Mouse (Mus musculus) lung, adult 18-20 months (tissue): Measurements from ENCODE around the gene Eya3.
"Not testable (repeated sequence)": the region's sequence is repeated elsewhere in the genome, so short reads cannot be mapped to it uniquely, and the experiment has no call there.

Source experiments
- DNase-seq, 2 experiments: peaks; one replicate each; pipeline ENCODE4 v3.0.0; 2022; ENCODE audit warnings: mixed read lengths in 2 of 2

Eya3 gene

GRCm38 (mm10) chr4:132743992-132744911, 105.5 kb downstream of the Eya3 start:
- no peak for DNase-seq

DNA sequence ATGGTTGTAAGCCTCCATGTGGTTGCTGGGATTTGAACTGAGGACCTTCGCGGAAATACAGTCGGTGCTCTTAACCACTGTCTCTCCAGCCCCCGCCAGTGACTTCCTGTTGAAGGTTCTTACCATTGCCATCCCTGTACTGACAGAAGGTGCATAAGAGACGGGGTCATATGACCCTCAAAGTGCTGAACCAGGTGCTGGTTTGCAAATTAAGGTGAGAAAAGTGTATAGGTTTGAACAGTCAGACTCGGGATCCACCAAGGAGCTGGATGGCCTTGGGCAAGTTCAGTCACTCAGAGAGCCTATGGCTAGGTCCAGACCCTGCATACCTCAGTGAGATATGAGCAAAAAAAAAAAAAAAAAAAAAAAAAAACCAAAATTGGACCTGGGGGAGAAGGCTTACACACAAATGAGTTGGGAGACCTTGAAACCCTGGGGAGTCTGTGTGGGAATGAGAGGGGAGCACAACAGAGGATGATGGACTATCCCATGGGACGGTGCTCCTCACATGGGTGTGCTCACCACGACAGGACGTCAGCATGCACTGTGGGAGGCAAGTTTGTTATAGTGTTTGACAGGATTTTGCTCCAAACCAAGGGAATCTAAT, 108.2 kb downstream of the Eya3 start:
- no peak for DNase-seq

DNA sequence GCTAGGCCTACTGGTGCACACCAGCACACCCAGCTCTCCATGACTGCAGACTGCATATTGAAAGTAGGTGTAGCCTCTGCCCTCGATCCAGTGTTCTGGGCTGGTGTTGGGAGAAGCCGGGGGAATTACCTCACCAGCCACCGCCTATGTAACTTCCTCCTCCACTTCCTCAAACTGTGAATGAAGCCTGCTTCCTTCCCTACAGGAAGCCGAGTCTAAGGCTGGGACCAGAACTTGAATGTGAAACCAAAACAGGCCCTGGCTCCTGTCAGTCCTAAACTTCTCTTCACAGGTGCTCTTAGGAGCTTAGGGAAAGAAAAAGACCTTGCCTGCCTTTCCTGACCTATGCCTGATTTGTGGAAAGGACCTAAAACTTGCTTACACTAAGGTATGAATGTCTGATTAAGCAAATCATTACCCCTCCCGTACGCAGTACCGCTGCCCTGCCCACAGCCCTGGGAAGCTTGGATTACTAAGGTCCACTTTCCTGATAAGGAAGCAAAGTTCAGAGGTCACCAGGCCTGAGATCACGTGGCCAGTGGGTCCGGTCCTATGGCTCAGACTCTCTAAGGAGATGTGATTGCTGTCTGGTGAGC, 109.0 kb downstream of the Eya3 start:
- DNase-seq, result peak; percentile 78 to 82

DNA sequence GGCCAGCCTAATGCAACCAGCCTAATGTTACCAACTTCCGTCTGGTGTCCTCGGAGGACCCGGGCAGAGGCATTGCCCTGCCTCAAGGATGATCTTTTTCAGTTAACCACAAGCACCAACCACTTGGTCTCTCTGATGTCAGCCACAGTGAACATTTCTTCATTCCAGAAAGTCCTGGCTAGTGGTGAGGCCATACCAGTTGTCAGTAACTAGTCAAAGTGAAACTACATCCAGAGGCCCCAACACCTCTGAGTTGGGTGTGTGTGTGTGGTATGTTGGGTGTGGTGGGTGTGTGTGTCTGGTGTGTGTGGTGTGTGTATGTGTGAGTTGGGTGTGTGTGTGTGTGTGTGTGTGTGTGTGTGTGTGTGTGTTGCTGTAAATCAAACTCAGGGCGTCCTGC, 110.0 kb downstream of the Eya3 start:
- DNase-seq, result peak in 1 of 2 experiments; percentile 24

DNA sequence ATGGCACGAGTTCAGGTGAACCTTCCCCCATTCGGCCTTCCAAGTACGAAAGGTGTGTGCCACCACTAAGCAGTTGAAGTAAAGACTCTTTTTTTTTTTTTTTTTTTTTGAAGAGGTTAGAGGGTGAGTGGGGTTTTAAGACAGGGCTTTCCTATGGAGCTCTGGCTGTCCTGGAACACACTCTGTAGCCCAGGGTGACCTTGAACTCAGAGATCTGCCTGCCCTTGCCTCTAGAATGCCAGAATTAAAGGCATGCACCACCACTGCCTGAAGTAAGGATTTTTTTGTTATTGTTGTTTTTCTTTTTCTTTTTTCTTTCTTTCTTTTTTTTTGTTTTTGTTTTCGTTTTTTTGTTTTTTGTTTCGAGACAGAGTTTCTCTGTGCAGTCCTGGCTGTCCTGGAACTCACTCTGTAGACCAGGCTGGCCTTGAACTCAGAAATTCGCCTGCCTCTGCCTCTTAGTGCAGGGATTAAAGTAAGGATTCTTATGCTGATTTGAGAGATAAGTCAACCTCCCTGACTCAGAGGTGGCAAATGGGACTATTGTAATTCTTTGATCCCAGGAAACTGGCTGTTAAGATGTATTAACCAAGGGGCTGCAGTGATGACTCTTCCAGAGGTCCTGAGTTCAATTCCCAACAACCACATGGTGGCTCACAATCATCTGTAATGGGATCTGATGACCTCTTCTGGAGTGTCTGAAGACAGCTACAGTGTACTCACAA, 110.6 kb downstream of the Eya3 start:
- no peak for DNase-seq

- DNase-seq, result peak; percentile 35 to 55
Observed at GRCm38 (mm10) chr4:132752992-132753391, 114.2 kb downstream of the Eya3 start.

DNA sequence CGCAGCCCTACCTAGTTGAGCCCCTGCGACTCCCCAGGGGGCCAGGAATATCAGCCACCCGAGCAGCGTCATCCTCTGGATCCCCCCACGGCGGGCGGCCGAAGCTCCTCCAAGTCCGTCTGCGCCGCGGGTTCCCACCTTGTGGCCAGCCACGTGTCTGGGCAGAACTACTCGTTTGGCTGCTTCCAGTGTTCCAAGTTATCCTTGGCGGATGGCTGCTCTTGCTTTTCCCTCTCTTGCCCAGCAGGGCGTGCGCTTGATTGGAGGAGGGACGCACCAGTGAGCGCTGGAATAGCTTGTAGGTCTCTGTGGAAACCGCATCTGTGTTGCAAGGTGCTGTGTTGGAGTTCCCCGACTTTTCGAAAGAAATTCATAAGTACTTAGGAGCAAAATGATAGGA, 118.2 kb downstream of the Eya3 start, which contains the start of gene Smpdl3b:
Smpdl3b (minus strand) TSS at position 279 of the 400 bp plus-strand sequence.
- peak; percentile 83 to 85 for DNase-seq

DNA sequence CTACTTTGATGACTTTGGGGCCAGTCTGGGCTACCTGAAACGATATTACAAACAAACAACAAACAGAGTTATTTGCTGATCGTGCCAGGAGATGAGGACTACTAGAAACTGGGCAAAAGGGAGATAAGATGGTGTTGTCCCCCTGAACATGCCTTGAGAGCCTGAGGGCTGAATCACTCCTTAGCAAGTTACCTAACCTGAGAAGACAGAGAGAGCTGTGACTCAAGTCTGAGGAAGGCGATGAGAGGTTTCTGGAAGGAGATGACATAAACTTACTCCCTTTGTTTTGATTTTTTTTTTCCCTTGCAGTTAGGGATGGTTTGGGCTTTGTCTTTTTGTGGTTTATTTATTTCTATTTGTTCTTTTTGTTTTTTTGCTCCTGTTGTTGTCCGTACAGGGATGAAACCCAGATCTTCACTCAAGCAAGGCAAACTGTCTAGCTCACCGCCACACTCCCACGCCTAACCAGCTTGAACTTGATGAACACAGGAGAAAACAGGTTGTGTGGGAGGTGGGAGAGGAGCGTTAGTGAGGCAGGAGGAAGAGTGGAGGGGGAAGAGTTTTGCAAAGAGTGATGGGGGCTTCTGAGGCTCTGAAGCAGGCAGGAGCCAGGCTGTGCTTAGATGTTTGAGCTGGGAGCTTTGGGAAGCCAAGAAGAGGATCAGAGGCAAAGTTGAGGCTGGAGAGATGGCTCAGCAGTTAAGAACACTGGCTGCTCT, 119.0 kb downstream of the Eya3 start:
- DNase-seq, result no peak

DNA sequence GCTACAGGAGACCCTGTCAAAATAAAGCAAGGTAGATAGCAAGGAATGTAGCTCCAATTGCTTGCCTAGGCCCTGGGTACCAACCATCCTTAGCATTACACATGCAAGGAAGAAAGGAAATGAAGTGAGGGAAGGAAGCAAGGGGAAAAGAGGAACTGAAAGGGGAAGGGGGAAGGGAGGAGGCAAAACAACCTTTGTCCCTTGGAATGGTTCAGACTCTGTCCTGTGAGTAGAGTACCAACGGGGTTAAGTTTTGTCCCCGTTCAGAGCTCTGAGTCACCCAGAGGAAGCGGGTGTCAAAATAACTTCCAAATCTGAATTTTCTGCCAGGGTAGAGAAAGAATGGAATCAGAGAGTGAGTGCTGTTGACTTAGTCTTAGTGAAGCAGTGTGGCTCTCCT, 121.5 kb downstream of the Eya3 start:
- no peak for DNase-seq

GRCm38 (mm10) chr4:132762602-132763001, 123.8 kb downstream of the Eya3 start:
- no peak for DNase-seq

GRCm38 (mm10) chr4:132763125-132763524, 124.3 kb downstream of the Eya3 start:
- not testable (repeated sequence) for DNase-seq

GRCm38 (mm10) chr4:132767914-132768876, 129.4 kb downstream of the Eya3 start, which contains the start of gene Rpa2:
Rpa2 (plus strand) TSS chr4:132768332.
- peak; percentile 99 for DNase-seq

DNA sequence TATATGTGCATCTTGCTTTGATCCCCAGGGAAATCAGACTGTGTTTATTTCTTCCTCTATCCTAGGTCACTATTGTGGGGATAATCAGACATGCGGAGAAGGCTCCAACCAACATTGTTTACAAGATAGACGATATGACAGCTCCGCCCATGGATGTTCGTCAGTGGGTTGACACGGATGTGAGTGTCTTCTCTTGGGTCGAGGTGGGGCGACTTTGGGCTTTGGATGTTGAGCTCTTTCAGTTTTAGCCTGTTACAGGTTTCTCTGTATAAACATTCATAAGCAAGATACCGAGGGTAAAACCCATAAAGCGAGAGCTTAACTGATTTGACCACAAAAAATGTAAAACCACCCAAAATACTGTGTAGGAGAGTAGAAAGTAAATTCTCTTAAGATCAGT, 133.0 kb downstream of the Eya3 start:
- no peak for DNase-seq
